Mouse (Mus musculus) midbrain, postnatal 0 days (tissue): ENCODE data around the gene Lce1l. TPM values are rescaled to one million over a fixed set of nuclear protein-coding genes. Genes with fewer than 3 reads are reported as not detected.

Experiments
- ATAC-seq: fragments of 200-750 bp; cut with Nextera tagmentation; 2 replicates; pipeline ENCODE4 v1.8.0; 2017; ENCODE audit warnings: moderate number of reproducible peaks, mild to moderate bottlenecking, moderate TSS enrichment, moderate library complexity; ENCODE audit not compliant: low FRiP score
- DNase-seq: peaks from one replicate; pipeline ENCODE4 v3.0.0-alpha.2; 2015; ENCODE audit warnings: low spot score
- H3K27ac ChIP-seq: fragments of 300-500 bp; sonication (generic); 2 replicates; pipeline ENCODE4 v1.5.1; 2014; ENCODE audit warnings: low read depth, mild to moderate bottlenecking, low read length, mixed read lengths
- H3K27me3 ChIP-seq: fragments of 300-500 bp; sonication (generic); 2 replicates; pipeline ENCODE4 v1.6.1; 2014; ENCODE audit warnings: low read length, control low read depth, mixed read lengths; ENCODE audit not compliant: insufficient read depth
- H3K36me3 ChIP-seq: fragments of 300-500 bp; sonication (generic); 2 replicates; pipeline ENCODE4 v1.6.1; 2014; ENCODE audit warnings: low read length, control low read depth, mixed read lengths; ENCODE audit not compliant: insufficient read depth
- H3K4me1 ChIP-seq: fragments of 300-500 bp; sonication (generic); 2 replicates; pipeline ENCODE4 v1.6.1; 2014; ENCODE audit warnings: mild to moderate bottlenecking, control low read depth, antibody characterized with exemption, low read length, mixed read lengths; ENCODE audit not compliant: insufficient read depth
- H3K4me2 ChIP-seq: fragments of 300-500 bp; sonication (generic); 2 replicates; pipeline ENCODE4 v1.6.1; 2014; ENCODE audit warnings: low read depth, mild to moderate bottlenecking, low read length, mixed read lengths; ENCODE audit not compliant: poor library complexity, severe bottlenecking
- H3K4me3 ChIP-seq: fragments of 300-500 bp; sonication (generic); 2 replicates; pipeline ENCODE4 v1.5.1; 2014; ENCODE audit warnings: low read depth, mild to moderate bottlenecking, low read length, moderate library complexity
- H3K9ac ChIP-seq: fragments of 300-500 bp; sonication (generic); replicated peaks from 2 replicates; pipeline ENCODE4 v1.6.1; 2014; ENCODE audit warnings: mild to moderate bottlenecking, low read length, moderate library complexity, mixed read lengths; ENCODE audit not compliant: poor library complexity, severe bottlenecking
- H3K9me3 ChIP-seq: fragments of 300-500 bp; sonication (generic); 2 replicates; pipeline ENCODE4 v1.6.1; 2016; ENCODE audit warnings: low read length, control low read depth
- CTCF ChIP-seq: IDR thresholded peaks from 2 replicates; pipeline ENCODE4 v1.5.1; 2016; ENCODE audit warnings: antibody characterized with exemption, mild to moderate bottlenecking
- WGBS: fragments of 180-500 bp; shearing (Covaris S2); extraction: QIAGEN DNeasy Blood & Tissue Kit; methylation state at CpG from one replicate; pipeline ENCODE4 v1.1.7; 2014; 5-methylcytosine and 5-hydroxymethylcytosine counted together
- polyA plus RNA-seq: library from polyadenylated mRNA; unstranded; fragments of >200 nt; fragmentation: Nextera tagmentation; extraction: Ambion mirVana; gene quantifications from 2 replicates; pipeline ENCODE4 v1.2.1, GENCODE M21; 2015
- total RNA-seq: library from RNA; depleted of rRNA; stranded (reverse); fragments of >200 nt; gene quantifications from 2 replicates; pipeline ENCODE4 v1.2.3, GENCODE M21; 2014; rRNA removed

Lce1l gene
- total RNA-seq (not detected in 2 replicates), polyA plus RNA-seq (not detected in 2 replicates)

- Histone ChIP-seq H3K36me3 (no peaks in the 10 kb centered on the region), H3K9ac (no peak within 1 kb of the TSS), H3K9me3 (no peaks in the 10 kb centered on the region), H3K4me1 (no peaks in the 10 kb centered on the region), H3K27me3 (no peaks in the 10 kb centered on the region), H3K4me3 (no peak within 1 kb of the TSS), H3K4me2 (no peak within 1 kb of the TSS), H3K27ac (no peak within 1 kb of the TSS)
- no peak for DNase-seq
- 92% methylated on average over 3 of the region's 3 CpGs for WGBS
- TF ChIP-seq CTCF = no peak
- ATAC-seq = no peak
These were observed at the start of gene Lce1l for GRCm38 (mm10) chr3:92851186-92851585. Gene Lce1l (minus strand): TSS chr3:92851286.

DNA sequence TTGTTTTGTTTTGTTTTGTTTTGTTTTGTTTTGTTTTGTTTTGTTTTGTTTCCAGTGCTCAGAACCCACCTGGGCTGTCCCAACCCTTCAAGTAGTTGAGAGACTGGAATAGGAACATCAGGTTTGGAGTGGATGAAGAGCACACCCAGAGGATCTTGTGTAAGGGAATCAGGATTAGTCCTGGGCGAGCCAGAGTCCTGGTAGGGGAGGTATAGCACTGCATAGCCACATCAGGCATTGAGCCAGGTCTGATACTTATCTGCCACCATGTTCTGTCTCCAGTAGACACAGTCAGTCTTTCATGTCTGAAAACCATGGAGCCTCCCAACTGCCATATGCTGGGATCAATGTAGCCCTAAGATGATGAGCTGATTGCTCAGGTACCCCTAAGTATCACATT lies 43.4 kb upstream of the Lce1l start:
- no peak for TF ChIP-seq CTCF
- ATAC-seq = peak; percentile 16; the same call in 1 of the 2 replicates
- no peak for DNase-seq
- Histone ChIP-seq H3K27ac (no peak overlapping the region), H3K9me3 (no peaks in the 10 kb centered on the region), H3K9ac (no peak overlapping the region), H3K36me3 (no peaks in the 10 kb centered on the region), H3K4me1 (no peaks in the 10 kb centered on the region), H3K4me3 (no peak overlapping the region), H3K27me3 (no peaks in the 10 kb centered on the region), H3K4me2 (no peak overlapping the region)
- 75% methylated on average over 1 of the region's 1 CpGs for WGBS

DNA sequence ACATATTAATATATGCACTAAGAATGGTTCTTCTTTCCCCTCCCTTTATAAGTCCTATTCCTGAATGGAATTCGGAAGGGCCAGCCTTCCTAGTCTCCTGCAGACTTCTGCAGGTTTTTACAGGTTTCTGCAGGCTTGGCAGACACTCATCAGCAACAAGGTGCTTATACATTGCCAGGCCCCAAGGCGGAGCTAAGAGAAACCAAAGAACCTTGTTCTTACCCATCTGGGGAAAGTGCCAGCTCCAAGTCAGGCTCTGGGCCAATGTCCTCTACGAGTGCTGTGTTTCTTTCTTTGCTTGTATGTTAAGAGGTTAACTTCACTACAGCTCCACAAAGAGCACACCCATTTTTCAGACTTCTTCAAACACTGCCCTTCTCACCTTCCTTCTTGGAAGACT lies 43.0 kb upstream of the Lce1l start:
- no peaks in the 10 kb centered on the region for H3K36me3 ChIP-seq
- H3K9ac ChIP-seq = no peak overlapping the region
- H3K9me3 ChIP-seq = no peaks in the 10 kb centered on the region
- no peak overlapping the region for H3K27ac ChIP-seq
- H3K4me2 ChIP-seq = no peak overlapping the region
- peak; percentile 5 for DNase-seq
- 65% methylated on average over 3 of the region's 3 CpGs for WGBS
- no peak overlapping the region for H3K4me3 ChIP-seq
- no peaks in the 10 kb centered on the region for H3K4me1 ChIP-seq
- ATAC-seq = 0 out of 2 replicates have a peak, but pooled peaks have one; percentile 20
- no peaks in the 10 kb centered on the region for H3K27me3 ChIP-seq
- TF ChIP-seq CTCF = no peak

- no peaks in the 10 kb centered on the region for H3K4me1 ChIP-seq
- H3K9me3 ChIP-seq = no peaks in the 10 kb centered on the region
- no peak for TF ChIP-seq CTCF
These were observed 23.1 kb upstream of the Lce1l start for GRCm38 (mm10) chr3:92874180-92874579.

DNA sequence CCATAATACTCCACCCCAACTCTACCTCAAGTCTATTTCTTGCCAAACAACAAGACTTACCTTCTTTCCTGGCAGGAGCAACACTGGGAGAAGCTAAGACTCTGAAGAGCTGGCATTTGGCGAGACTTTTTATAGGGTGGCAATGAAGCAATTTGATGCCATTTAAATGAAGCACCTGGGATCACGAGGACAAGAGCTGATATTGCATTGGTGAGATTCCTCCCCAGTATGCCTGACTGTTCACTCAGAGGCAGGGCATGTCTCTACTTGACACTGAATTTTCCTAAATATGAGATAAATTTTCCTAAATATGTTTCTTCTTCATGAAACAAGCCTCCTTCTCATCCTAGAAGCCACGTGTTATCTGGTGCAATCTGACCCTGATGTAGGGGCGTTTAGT lies 19.0 kb upstream of the Lce1l start, which contains the start of gene 2310050C09Rik:
TSS of gene 2310050C09Rik (minus strand) at position 101 of the 400 bp plus-strand sequence.
- TF ChIP-seq CTCF = no peak
- Histone ChIP-seq H3K4me3 (no peak within 1 kb of the TSS), H3K27me3 (no peaks in the 10 kb centered on the region), H3K4me1 (no peaks in the 10 kb centered on the region), H3K9ac (no peak within 1 kb of the TSS), H3K27ac (no peak within 1 kb of the TSS), H3K36me3 (no peaks in the 10 kb centered on the region), H3K9me3 (no peaks in the 10 kb centered on the region), H3K4me2 (no peak within 1 kb of the TSS)
- DNase-seq (no peak), ATAC-seq (no peak)
- 85% methylated on average over 4 of the region's 4 CpGs for WGBS

More at GRCm38 (mm10) chr3:92874180-92874579, 23.1 kb upstream of the Lce1l start:
- DNase-seq (no peak), ATAC-seq (no peak)
- H3K27ac ChIP-seq = no peak overlapping the region
- no peak overlapping the region for H3K4me3 ChIP-seq
- no peaks in the 10 kb centered on the region for H3K27me3 ChIP-seq
- no peak overlapping the region for H3K9ac ChIP-seq
- no peak overlapping the region for H3K4me2 ChIP-seq
- H3K36me3 ChIP-seq = no peaks in the 10 kb centered on the region
- 91% methylated on average over 3 of the region's 3 CpGs for WGBS

- H3K4me1 ChIP-seq = no peaks in the 10 kb centered on the region
- no peaks in the 10 kb centered on the region for H3K36me3 ChIP-seq
- TF ChIP-seq CTCF = no peak
- H3K9ac ChIP-seq = no peak within 1 kb of the TSS
- H3K27me3 ChIP-seq = no peaks in the 10 kb centered on the region
- 58% methylated on average over 1 of the region's 1 CpGs for WGBS
- ATAC-seq (no peak), DNase-seq (no peak)
- no peak within 1 kb of the TSS for H3K27ac ChIP-seq
- H3K9me3 ChIP-seq = no peaks in the 10 kb centered on the region
- H3K4me3 ChIP-seq = no peak within 1 kb of the TSS
- no peak within 1 kb of the TSS for H3K4me2 ChIP-seq
These were observed 24.0 kb downstream of the Lce1l start, which contains the start of gene Kprp for GRCm38 (mm10) chr3:92827108-92827507. Gene Kprp (minus strand): TSS chr3:92827247.
